Mouse (Mus musculus): ENCODE results near the gene Klhl33. TPM values are rescaled to one million over a fixed set of nuclear protein-coding genes. Genes with fewer than 3 reads are reported as not detected.
"Not testable (repeated sequence)": the region's sequence is repeated elsewhere in the genome, so short reads cannot be mapped to it uniquely, and the experiment has no call there.

The Klhl33 gene
- polyA plus RNA-seq (2014; fragmentation: Nextera tagmentation; extraction: Ambion mirVana) = 0.14 and 0.35 TPM in 2 replicates

GRCm38 (mm10) chr14:50897374-50897765 lies at the start of gene Klhl33:
Gene Klhl33 (minus strand): TSS chr14:50897507.
- WGBS = 55% methylated on average over 7 of the region's 7 CpGs
- H3K4me1 ChIP-seq (ENCODE audit: control insufficient read depth, insufficient read depth, low read length) = peaks cover 4% of the 10 kb centered on the region; the same call in 1 of the 2 replicates
- H3K36me3 ChIP-seq (ENCODE audit: control insufficient read depth, insufficient read depth, low read length) = no peaks in the 10 kb centered on the region
- H3K9ac ChIP-seq (replicated peaks; ENCODE audit: low read depth, low read length) = peak within 1 kb of the TSS; percentile 36
- no peak for ATAC-seq (ENCODE audit: insufficient number of reproducible peaks, insufficient read depth, low FRiP score, low read depth)
- H3K27me3 ChIP-seq (ENCODE audit: control insufficient read depth, insufficient read depth, low read length) = peaks cover 2% of the 10 kb centered on the region; the same call in 1 of the 2 replicates
- no peaks in the 10 kb centered on the region for H3K9me3 ChIP-seq (ENCODE audit: control insufficient read depth, low read depth, low read length)
- H3K4me3 ChIP-seq (ENCODE audit: low read depth, low read length) = peak within 1 kb of the TSS; percentile 35
- H3K4me2 ChIP-seq (replicated peaks; ENCODE audit: low read depth, low read length) = peak within 1 kb of the TSS; percentile 73
- H3K27ac ChIP-seq (ENCODE audit: low read length) = no peak within 1 kb of the TSS

DNA sequence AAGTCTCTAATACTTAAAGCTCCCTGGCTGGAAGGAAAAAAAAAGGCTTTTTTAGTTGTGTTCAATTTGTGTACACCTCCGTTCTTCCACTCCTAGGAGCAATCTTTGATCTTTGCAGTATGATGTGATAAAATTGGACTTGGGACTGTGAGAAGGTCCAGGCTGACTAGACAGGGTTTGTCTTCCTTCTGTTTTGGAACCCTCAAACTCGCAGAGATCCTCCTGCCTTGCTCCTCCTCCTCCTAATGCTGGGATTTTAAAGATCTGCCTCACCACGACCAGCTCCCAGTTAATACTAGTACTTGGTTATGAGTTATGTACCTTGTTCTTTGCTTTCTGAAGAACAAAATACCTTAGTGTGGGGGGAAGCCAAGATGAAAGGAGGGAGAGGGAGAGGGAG lies 48.2 kb upstream of the Klhl33 start:
- not testable (repeated sequence) for ATAC-seq (ENCODE audit: insufficient number of reproducible peaks, insufficient read depth, low FRiP score, low read depth); H3K4me1 ChIP-seq (ENCODE audit: control insufficient read depth, insufficient read depth, low read length); H3K9ac ChIP-seq (replicated peaks; ENCODE audit: low read depth, low read length); H3K9me3 ChIP-seq (ENCODE audit: control insufficient read depth, low read depth, low read length); H3K36me3 ChIP-seq (ENCODE audit: control insufficient read depth, insufficient read depth, low read length); H3K27ac ChIP-seq (ENCODE audit: low read length); H3K27me3 ChIP-seq (ENCODE audit: control insufficient read depth, insufficient read depth, low read length)
- 27% methylated on average over 3 of the region's 3 CpGs for WGBS
- peak overlapping the region; percentile 60 for H3K4me2 ChIP-seq (replicated peaks; ENCODE audit: low read depth, low read length)
- H3K4me3 ChIP-seq (ENCODE audit: low read depth, low read length) = peak overlapping the region; percentile 41

DNA sequence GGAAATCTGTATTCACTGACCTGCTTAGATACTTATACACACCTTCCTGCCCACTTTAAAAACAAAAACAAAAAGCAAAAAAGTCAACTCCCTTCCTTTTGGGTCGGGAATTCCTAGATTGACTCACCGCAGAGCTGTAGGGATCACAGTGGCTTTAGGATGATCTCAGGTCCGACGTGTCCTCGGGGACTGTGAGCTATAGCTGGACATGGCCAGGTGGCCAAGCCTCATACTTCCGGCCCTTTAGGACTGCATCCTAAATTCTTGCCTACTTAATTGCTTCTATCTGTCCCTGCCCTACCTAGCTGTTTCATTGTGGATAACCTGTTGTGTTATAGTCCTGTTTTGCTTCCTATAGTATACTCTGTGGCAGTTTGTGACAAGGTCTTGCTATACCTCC lies 47.8 kb upstream of the Klhl33 start:
- ATAC-seq (ENCODE audit: insufficient number of reproducible peaks, insufficient read depth, low FRiP score, low read depth) = not testable (repeated sequence)
- peak overlapping the region; percentile 84 for H3K27ac ChIP-seq (ENCODE audit: low read length)

GRCm38 (mm10) chr14:50944668-50945033 lies 47.3 kb upstream of the Klhl33 start:
- H3K9me3 ChIP-seq (ENCODE audit: control insufficient read depth, low read depth, low read length); H3K4me1 ChIP-seq (ENCODE audit: control insufficient read depth, insufficient read depth, low read length); H3K36me3 ChIP-seq (ENCODE audit: control insufficient read depth, insufficient read depth, low read length); H3K27me3 ChIP-seq (ENCODE audit: control insufficient read depth, insufficient read depth, low read length): not testable (repeated sequence)
- ATAC-seq (ENCODE audit: insufficient number of reproducible peaks, insufficient read depth, low FRiP score, low read depth) = peak; percentile 93
- WGBS = under 1% methylated on average over 15 of the region's 15 CpGs
- Histone ChIP-seq H3K27ac (ENCODE audit: low read length) (peak overlapping the region; percentile 84), H3K4me2 (replicated peaks; ENCODE audit: low read depth, low read length) (peak overlapping the region; percentile 60), H3K9ac (replicated peaks; ENCODE audit: low read depth, low read length) (peak overlapping the region; percentile 38), H3K4me3 (ENCODE audit: low read depth, low read length) (peak overlapping the region; percentile 41)

More for the DNA sequence above, 47.8 kb upstream of the Klhl33 start:
- Histone ChIP-seq H3K9ac (replicated peaks; ENCODE audit: low read depth, low read length) (peak overlapping the region; percentile 38), H3K4me2 (replicated peaks; ENCODE audit: low read depth, low read length) (peak overlapping the region; percentile 60), H3K4me3 (ENCODE audit: low read depth, low read length) (peak overlapping the region; percentile 41)
- H3K27me3 ChIP-seq (ENCODE audit: control insufficient read depth, insufficient read depth, low read length); H3K4me1 ChIP-seq (ENCODE audit: control insufficient read depth, insufficient read depth, low read length); H3K36me3 ChIP-seq (ENCODE audit: control insufficient read depth, insufficient read depth, low read length); H3K9me3 ChIP-seq (ENCODE audit: control insufficient read depth, low read depth, low read length): not testable (repeated sequence)
- WGBS = 8% methylated on average over 6 of the region's 6 CpGs

DNA sequence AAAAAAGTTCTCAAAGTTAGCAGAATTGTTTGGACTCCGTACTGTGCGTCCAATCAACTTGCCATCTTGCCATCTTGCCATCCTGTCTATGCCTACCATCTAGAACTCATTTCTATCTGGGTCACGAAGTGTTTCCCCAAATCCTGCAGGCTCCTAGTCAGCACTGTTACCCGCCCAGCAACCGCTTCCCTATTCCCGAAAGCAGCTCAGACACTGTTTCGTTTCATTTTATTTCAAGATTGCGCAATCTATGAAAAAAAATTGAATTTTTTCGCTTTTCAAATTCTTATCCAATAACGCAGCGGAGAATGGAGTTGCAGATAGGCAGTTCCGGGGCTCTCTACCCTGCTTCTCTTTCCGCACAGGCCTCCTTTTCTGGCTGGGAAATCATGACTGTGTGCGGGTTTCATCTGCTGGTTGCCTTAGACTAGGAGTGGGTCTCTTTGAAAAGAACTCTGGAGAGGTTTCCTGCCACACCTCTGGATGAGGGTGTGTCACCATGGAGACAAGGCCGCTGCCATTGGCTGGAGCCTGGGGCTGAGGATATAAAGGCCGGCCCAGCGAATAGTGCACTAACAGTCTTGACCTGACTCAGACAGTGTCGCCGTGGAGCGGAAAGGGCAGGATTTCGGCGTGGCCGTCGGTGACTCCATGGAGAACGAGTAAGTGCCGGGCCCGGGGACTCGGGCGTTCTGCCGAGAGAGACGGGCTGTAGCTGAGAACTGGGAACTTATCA lies 46.8 kb upstream of the Klhl33 start, which contains the start of gene Gm49342:
Gene Gm49342, plus strand, starts transcription at position 586 of the 736 bp plus-strand sequence.
- Histone ChIP-seq H3K36me3 (ENCODE audit: control insufficient read depth, insufficient read depth, low read length) (no peaks in the 10 kb centered on the region), H3K4me2 (replicated peaks; ENCODE audit: low read depth, low read length) (peak within 1 kb of the TSS; percentile 60), H3K27me3 (ENCODE audit: control insufficient read depth, insufficient read depth, low read length) (no peaks in the 10 kb centered on the region), H3K9ac (replicated peaks; ENCODE audit: low read depth, low read length) (peak within 1 kb of the TSS; percentile 38), H3K4me3 (ENCODE audit: low read depth, low read length) (peak within 1 kb of the TSS; percentile 41), H3K9me3 (ENCODE audit: control insufficient read depth, low read depth, low read length) (no peaks in the 10 kb centered on the region), H3K4me1 (ENCODE audit: control insufficient read depth, insufficient read depth, low read length) (peaks cover 4% of the 10 kb centered on the region; the same call in 1 of the 2 replicates), H3K27ac (ENCODE audit: low read length) (peak within 1 kb of the TSS; percentile 84)
- ATAC-seq (ENCODE audit: insufficient number of reproducible peaks, insufficient read depth, low FRiP score, low read depth) = peak; percentile 99
- 12% methylated on average over 31 of the region's 31 CpGs for WGBS

- Histone ChIP-seq H3K4me3 (ENCODE audit: low read depth, low read length) (no peak overlapping the region), H3K9me3 (ENCODE audit: control insufficient read depth, low read depth, low read length) (no peaks in the 10 kb centered on the region), H3K27me3 (ENCODE audit: control insufficient read depth, insufficient read depth, low read length) (no peaks in the 10 kb centered on the region), H3K9ac (replicated peaks; ENCODE audit: low read depth, low read length) (no peak overlapping the region), H3K27ac (ENCODE audit: low read length) (no peak overlapping the region), H3K36me3 (ENCODE audit: control insufficient read depth, insufficient read depth, low read length) (no peaks in the 10 kb centered on the region), H3K4me2 (replicated peaks; ENCODE audit: low read depth, low read length) (no peak overlapping the region), H3K4me1 (ENCODE audit: control insufficient read depth, insufficient read depth, low read length) (no peaks in the 10 kb centered on the region)
- WGBS = 36% methylated on average over 2 of the region's 2 CpGs
- no peak for ATAC-seq (ENCODE audit: insufficient number of reproducible peaks, insufficient read depth, low FRiP score, low read depth)
Observed at GRCm38 (mm10) chr14:50938940-50939339, 41.6 kb upstream of the Klhl33 start.

- Histone ChIP-seq H3K4me1 (ENCODE audit: control insufficient read depth, insufficient read depth, low read length) (no peaks in the 10 kb centered on the region), H3K9me3 (ENCODE audit: control insufficient read depth, low read depth, low read length) (no peaks in the 10 kb centered on the region), H3K27ac (ENCODE audit: low read length) (no peak overlapping the region), H3K4me3 (ENCODE audit: low read depth, low read length) (no peak overlapping the region), H3K4me2 (replicated peaks; ENCODE audit: low read depth, low read length) (no peak overlapping the region), H3K36me3 (ENCODE audit: control insufficient read depth, insufficient read depth, low read length) (no peaks in the 10 kb centered on the region), H3K9ac (replicated peaks; ENCODE audit: low read depth, low read length) (no peak overlapping the region), H3K27me3 (ENCODE audit: control insufficient read depth, insufficient read depth, low read length) (no peaks in the 10 kb centered on the region)
- no peak for ATAC-seq (ENCODE audit: insufficient number of reproducible peaks, insufficient read depth, low FRiP score, low read depth)
- 86% methylated on average over 3 of the region's 3 CpGs for WGBS
Observed at GRCm38 (mm10) chr14:50938119-50938908, 41.0 kb upstream of the Klhl33 start.

DNA sequence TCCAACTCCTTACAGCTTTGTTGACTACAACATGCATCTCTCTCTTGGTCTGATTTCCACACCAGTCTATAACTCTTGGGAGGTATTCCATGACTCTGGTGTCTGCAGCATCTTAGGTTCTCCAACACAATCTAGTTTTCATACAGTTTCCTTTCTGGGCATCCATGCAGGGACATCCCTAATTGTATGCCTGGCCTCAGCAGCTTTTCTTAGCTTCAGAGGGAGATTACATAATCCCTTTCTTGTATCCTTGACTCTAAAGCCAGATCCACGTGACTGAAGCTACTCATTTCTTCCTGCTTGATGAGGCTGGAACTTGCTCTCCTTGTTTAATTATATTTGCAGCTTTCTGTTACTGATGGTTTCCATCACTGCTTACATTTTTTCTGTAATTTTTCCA lies 39.3 kb upstream of the Klhl33 start:
- no peak for ATAC-seq (ENCODE audit: insufficient number of reproducible peaks, insufficient read depth, low FRiP score, low read depth)
- Histone ChIP-seq H3K4me2 (replicated peaks; ENCODE audit: low read depth, low read length) (no peak overlapping the region), H3K9me3 (ENCODE audit: control insufficient read depth, low read depth, low read length) (no peaks in the 10 kb centered on the region), H3K4me3 (ENCODE audit: low read depth, low read length) (no peak overlapping the region), H3K9ac (replicated peaks; ENCODE audit: low read depth, low read length) (no peak overlapping the region), H3K4me1 (ENCODE audit: control insufficient read depth, insufficient read depth, low read length) (no peaks in the 10 kb centered on the region), H3K27me3 (ENCODE audit: control insufficient read depth, insufficient read depth, low read length) (no peaks in the 10 kb centered on the region), H3K36me3 (ENCODE audit: control insufficient read depth, insufficient read depth, low read length) (no peaks in the 10 kb centered on the region), H3K27ac (ENCODE audit: low read length) (no peak overlapping the region)
- WGBS = 57% methylated on average over 1 of the region's 1 CpGs

All from stomach, embryonic 14.5 days (tissue).